Mouse (Mus musculus): ENCODE results near the gene Homer2. TPM values are rescaled to one million over a fixed set of nuclear protein-coding genes. Genes with fewer than 3 reads are reported as not detected.

Homer2 gene
- total RNA-seq, 2 experiments from 2014 or later = not detected

- no peak for ATAC-seq (replicated peaks; ENCODE audit: low FRiP score, poor library complexity, severe bottlenecking)
Observed at GRCm38 (mm10) chr7:81599379-81600280, 107.7 kb downstream of the Homer2 start.

- ATAC-seq (replicated peaks; ENCODE audit: low FRiP score, poor library complexity, severe bottlenecking) = no peak
Observed at GRCm38 (mm10) chr7:81597660-81598059, 109.7 kb downstream of the Homer2 start.

DNA sequence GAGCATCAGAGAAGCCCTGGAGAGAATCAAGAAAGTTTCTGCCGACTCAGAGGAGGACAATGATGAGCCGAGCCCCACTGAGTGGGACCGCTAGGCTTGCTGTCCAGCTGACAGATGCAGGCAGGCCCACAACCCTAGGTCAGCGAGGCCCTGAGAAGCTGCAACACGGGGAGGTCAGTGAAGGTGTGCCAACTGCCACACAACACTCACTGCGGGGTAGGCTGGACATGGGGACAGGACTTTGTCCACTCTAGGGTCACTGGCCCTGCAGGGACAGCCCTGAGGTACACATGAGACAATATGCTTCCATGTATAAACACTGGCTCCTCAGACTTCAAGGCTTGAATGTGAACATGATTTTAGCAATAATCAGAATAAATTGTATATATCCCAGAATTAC lies 111.2 kb downstream of the Homer2 start:
- ATAC-seq (replicated peaks; ENCODE audit: low FRiP score, poor library complexity, severe bottlenecking) = no peak

- ATAC-seq (replicated peaks; ENCODE audit: low FRiP score, poor library complexity, severe bottlenecking) = no peak
Observed at GRCm38 (mm10) chr7:81595056-81595455, 112.3 kb downstream of the Homer2 start.

- ATAC-seq (replicated peaks; ENCODE audit: low FRiP score, poor library complexity, severe bottlenecking) = no peak
Observed at GRCm38 (mm10) chr7:81593387-81593786, 113.9 kb downstream of the Homer2 start.

DNA sequence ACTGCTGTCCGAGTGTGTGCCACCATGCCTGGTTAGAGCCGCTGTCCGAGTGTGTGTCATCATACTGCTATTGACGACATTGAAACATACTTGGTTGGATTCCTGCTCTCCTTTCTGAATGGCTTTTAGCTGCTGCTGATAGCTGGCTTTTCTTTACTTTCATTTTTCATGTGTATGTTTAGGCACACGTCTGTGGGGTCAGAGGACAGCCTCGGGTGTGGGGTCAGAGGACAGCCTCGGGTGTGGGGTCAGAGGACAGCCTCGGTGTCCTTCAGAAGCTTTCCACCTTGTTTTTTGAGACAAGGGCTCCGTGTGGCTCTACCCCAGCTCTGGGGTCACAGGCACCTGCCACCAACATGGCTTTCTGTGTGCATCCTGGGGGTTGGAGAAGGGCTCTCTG lies 114.6 kb downstream of the Homer2 start:
- ATAC-seq (replicated peaks; ENCODE audit: low FRiP score, poor library complexity, severe bottlenecking) = no peak

- ATAC-seq (replicated peaks; ENCODE audit: low FRiP score, poor library complexity, severe bottlenecking) = no peak
Observed at GRCm38 (mm10) chr7:81587238-81587637, 120.1 kb downstream of the Homer2 start.

GRCm38 (mm10) chr7:81585326-81585725 lies 122.0 kb downstream of the Homer2 start:
- no peak for ATAC-seq (replicated peaks; ENCODE audit: low FRiP score, poor library complexity, severe bottlenecking)

DNA sequence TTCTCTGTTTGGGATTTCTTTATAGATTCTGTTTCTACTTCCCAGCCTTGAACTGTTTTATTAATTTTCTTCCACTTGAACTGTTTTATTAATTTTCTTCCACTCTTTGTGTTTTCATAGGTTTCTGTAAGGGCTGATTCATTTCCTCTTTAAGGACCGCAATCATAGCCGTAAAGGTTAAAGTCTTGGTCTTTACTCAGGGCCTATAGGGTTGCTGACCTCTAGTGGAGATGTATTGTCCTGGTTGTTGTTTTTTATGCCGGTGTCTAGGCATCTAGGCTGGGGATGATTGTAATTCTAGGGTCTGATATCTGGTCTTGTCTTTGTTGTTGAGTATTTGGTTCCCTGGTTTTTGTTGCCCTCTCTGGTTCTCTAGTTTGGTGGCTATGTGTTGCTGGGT lies 123.8 kb downstream of the Homer2 start:
- no peak for ATAC-seq (replicated peaks; ENCODE audit: low FRiP score, poor library complexity, severe bottlenecking)

DNA sequence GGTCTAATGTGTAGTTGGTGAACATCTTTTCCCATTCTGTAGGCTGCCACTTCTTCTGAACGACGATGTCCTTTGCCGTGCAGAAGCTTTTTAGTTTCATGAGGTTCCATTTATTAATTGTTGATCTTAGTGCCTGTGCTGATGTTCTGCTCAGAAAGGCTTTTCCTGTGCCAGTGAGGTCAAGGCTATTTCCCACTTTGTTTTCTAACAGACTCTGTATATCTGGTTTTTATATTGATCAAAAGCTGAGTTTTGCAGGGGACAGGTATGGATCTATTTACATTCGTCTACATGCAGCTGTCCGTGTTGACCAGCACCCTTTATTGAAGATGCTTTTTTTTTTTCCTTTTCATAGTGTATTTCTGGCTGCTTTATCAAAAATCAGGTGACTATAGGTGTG lies 128.0 kb downstream of the Homer2 start:
- no peak for ATAC-seq (replicated peaks; ENCODE audit: low FRiP score, poor library complexity, severe bottlenecking)

GRCm38 (mm10) chr7:81578413-81578812 lies 128.9 kb downstream of the Homer2 start:
- no peak for ATAC-seq (replicated peaks; ENCODE audit: low FRiP score, poor library complexity, severe bottlenecking)

GRCm38 (mm10) chr7:81577872-81578271 lies 129.5 kb downstream of the Homer2 start:
- no peak for ATAC-seq (replicated peaks; ENCODE audit: low FRiP score, poor library complexity, severe bottlenecking)

DNA sequence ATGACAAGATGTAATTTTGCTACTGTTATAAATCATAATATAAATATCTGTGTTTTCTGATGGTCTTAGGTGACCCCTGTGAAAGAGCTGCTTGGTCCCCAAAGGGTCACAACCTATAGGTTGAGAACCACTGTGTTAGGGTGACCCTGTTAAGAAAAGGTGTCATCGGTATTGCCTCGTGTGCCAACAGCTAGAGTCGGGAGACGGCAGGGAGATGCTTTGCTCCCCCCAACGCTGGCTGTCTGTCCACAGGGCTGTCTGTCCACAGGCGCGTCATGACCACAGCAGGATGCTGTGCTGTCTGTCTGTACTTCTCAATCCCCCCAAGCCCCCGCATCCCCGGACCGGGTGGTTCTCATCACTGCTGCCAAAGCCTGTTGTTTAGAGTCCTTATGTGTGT lies 131.7 kb downstream of the Homer2 start:
- ATAC-seq (replicated peaks; ENCODE audit: low FRiP score, poor library complexity, severe bottlenecking) = no peak

GRCm38 (mm10) chr7:81573821-81574220 lies 133.5 kb downstream of the Homer2 start:
- no peak for ATAC-seq (replicated peaks; ENCODE audit: low FRiP score, poor library complexity, severe bottlenecking)

DNA sequence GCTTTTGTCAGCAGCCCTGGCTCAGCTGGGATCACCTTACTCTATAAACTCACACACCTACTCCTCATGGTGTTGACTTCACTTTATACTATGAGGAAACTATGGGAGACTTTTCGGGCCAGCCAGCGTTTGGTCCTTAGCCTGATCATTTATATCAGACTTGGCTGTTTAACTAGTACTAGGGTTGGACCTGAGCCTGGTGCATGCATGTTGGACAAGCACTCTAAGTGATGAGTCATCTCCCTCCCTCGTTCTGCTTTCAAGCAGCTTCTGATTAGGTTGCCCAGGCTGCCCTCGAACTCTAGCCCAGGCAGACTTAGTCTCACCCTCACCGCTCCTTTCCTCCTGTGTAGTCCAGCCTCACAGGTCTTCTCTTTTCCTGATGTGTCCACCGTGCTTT lies 133.9 kb downstream of the Homer2 start:
- peak; percentile 73 for ATAC-seq (replicated peaks; ENCODE audit: low FRiP score, poor library complexity, severe bottlenecking)

DNA sequence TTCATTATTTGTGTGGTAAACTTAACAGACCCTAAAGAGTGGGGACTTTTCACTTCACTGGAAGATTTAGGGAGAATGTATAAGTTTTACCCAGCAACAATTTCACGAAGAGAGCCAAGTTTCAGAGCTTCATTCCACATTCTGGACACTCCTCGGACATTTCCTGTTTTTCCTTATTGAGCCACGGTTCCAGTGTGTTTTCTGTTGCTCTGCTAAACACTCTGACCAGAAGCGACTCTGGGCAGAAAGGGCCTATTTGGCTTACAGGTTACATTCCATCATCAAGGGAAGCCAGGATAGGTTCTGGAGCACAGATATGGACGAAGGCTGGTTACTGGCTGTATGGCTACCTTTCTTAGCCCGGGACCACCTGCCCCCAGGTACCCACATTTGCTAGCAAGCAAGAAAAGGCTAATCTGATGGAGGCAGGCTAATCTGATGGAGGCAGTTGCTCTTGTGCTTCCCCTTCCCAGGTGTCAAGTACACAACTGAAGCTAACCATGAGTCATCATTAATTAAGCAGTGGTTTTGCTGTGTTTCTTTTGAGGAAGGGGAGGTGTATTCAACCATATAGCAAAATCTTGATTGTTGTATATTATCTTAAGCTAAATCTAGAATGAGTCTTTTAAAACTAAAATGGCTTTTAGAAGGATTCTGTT lies 134.6 kb downstream of the Homer2 start:
- ATAC-seq (replicated peaks; ENCODE audit: low FRiP score, poor library complexity, severe bottlenecking) = no peak

DNA sequence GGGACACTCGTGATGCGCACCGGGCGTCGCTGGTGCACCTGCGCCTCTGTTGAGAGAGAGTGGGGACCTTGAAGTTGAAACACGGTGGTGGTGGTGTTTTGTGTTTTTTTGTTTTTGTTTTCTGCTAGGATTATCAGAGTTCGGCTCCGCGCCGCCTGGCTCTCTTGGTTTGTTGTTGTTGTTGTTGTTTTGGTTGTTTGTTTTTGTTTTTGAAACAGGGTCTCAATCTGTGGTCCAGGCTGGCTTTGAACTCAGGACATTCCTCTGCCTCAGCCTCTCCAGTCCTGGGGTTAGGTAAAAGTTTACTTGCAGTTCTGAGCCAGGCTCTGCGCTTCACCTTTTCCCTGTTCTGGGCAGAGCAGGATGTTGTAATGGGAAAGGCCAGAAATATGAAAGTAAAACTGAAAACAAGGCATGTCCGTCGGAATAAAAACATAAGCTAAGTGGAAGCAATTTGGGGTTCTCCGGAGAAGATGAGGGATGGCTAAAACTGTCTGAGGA lies 135.3 kb downstream of the Homer2 start:
- ATAC-seq (replicated peaks; ENCODE audit: low FRiP score, poor library complexity, severe bottlenecking) = 0 out of 2 replicates have a peak, but pooled peaks have one; percentile 7

DNA sequence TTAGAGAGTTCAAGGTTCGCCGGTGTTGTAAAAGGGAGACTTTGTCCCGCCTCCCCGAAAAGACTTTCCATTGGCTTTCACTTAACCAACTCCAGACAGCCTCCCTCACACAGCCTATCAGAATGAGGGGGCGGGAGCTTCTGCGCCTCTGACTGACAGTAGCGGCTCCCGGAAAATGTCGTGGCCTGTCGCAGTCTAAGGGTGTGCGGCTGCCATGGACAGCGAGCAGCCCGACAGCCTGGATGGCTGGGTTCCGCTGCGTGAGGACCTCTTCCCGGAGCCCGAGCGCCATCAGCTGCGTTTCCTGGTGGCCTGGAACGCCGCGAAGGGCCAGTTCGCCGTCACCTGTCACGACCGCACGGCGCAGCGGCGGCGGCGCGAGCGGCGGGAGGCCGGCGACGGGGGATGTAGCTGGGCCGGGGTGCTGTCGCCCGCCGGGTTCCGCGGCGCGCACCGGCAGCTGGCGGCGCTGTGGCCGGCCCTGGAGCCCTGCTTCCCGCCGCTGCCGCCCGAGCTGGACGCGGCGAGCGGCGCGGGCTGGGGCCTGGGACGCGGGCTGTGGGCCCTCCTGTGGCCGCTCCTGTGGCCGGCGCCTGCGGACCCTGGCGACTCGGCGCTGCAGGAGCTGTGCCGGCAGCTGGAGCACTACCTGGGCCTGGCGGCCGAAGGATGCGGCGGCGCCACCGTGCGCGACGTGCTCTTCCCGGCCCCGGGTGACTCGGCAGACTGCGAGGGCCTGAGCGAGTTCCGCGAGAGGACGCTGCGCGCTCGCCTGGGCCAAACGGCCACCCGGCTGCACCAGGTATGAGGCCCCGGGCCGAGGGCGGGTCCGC lies 136.0 kb downstream of the Homer2 start, which contains the start of gene Whamm:
Gene Whamm, plus strand, starts transcription at position 159 of the 833 bp plus-strand sequence.
- ATAC-seq (replicated peaks; ENCODE audit: low FRiP score, poor library complexity, severe bottlenecking) = peak; percentile 90

- peak; percentile 37 for ATAC-seq (replicated peaks; ENCODE audit: low FRiP score, poor library complexity, severe bottlenecking)
Observed at GRCm38 (mm10) chr7:81570752-81571107, 136.6 kb downstream of the Homer2 start.

- no peak for ATAC-seq (replicated peaks; ENCODE audit: low FRiP score, poor library complexity, severe bottlenecking)
Observed at GRCm38 (mm10) chr7:81570271-81570670, 137.1 kb downstream of the Homer2 start.

Measured in erythroblast, adult 5-6 weeks (primary cell).